ENCODE assay signal across 8 mouse cellular contexts in the genomic region with DNA sequence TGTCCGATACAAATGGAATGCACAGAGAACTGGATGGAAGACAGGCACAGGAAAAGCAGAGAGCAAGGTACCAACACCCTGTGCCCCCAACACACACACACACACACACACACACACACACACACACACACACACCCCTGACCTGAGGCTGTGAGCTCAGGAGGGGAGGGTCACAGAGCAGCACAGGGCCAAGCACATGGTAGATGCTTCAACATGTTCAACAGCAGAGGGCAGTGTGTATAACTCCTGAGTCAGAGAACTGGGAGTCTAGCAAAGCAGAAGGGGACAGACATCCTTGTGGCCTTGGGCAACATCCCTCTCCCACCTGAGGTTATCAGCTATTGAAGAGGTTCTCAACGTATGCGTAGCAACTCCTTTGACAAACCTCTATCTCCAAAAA. TPM values are rescaled to one million over a fixed set of nuclear protein-coding genes. Genes with fewer than 3 reads are reported as not detected.
DNase-seq lines count a peak whose midpoint lies in the region; ATAC-seq and TF ChIP-seq lines count a peak whose summit lies in the region.
"Had no signal": no experiment of that assay in that cellular context is flagged by ENCODE, and none has a peak within 500 bp of the region (broad histone marks: within the 10 kb centered on the region; RNA-seq: fewer than 3 reads in every experiment).

No protein-coding gene starts in this region.

- no peak overlapping the region for H3K9ac ChIP-seq in liver, embryonic 15.5 days

- peak; percentile 34; the same call in 1 of the 2 replicates for ATAC-seq in liver, embryonic 15.5 days (ENCODE audit: insufficient read depth)

- peak; percentile 75 for TF ChIP-seq CTCF in layer of hippocampus, adult 2 months (conservative IDR thresholded peaks at IDR 0.05)
- peak; percentile 25; the same call in 1 of the 2 replicates for TF ChIP-seq CTCF in small intestine, adult 2 months (IDR thresholded peaks at IDR 0.05; ENCODE audit: extremely low read depth, insufficient read length, insufficient replicate concordance, low read depth, low read length)

- H3K27me3 ChIP-seq in liver, embryonic 15.5 days = no peaks in the 10 kb centered on the region
- no peaks in the 10 kb centered on the region for H3K27me3 ChIP-seq in small intestine, adult 2 months (ENCODE audit: control insufficient read depth, insufficient read depth, low read length)

- no peaks in the 10 kb centered on the region for H3K36me3 ChIP-seq in liver, embryonic 15.5 days (replicated peaks)
- H3K36me3 ChIP-seq in small intestine, adult 2 months (ENCODE audit: control insufficient read depth, insufficient read depth, low read length) = 0 out of 2 replicates have a peak, but pooled peaks cover 2% of the 10 kb centered on the region

- H3K4me1 ChIP-seq in liver, embryonic 15.5 days (replicated peaks) = no peaks in the 10 kb centered on the region
- H3K4me1 ChIP-seq in small intestine, adult 2 months (ENCODE audit: control insufficient read depth, insufficient read depth, insufficient read length, low read length) = no peaks in the 10 kb centered on the region

- H3K27ac ChIP-seq in layer of hippocampus, adult 2 months = no peak overlapping the region
- no peak overlapping the region for H3K27ac ChIP-seq in liver, embryonic 15.5 days (replicated peaks)
- H3K27ac ChIP-seq in small intestine, adult 2 months (ENCODE audit: insufficient read depth, low read depth, low read length) = no peak overlapping the region

- WGBS in liver, embryonic 15.5 days (ENCODE audit: insufficient replicate concordance) = 52% methylated on average over 3 of the region's 3 CpGs
- WGBS in small intestine, adult 2 months = 76% methylated on average over 3 of the region's 3 CpGs

- H3K4me3 ChIP-seq in layer of hippocampus, adult 2 months = no peak overlapping the region
- no peak overlapping the region for H3K4me3 ChIP-seq in liver, embryonic 15.5 days (replicated peaks)
- H3K4me3 ChIP-seq in small intestine, adult 2 months (ENCODE audit: low read depth, low read length) = no peak overlapping the region
- H3K4me3 ChIP-seq: erythroblast, embryonic 14.5 days had no signal

- TF ChIP-seq POLR2A in small intestine, adult 2 months (IDR thresholded peaks at IDR 0.05; ENCODE audit: low read depth, low read length) = no peak

- H3K9me3 ChIP-seq in liver, embryonic 15.5 days (replicated peaks) = no peaks in the 10 kb centered on the region

- DNase-seq in layer of hippocampus, adult 2 months (ENCODE audit: low spot score in 2 of 2) = peak in 1 of 2 experiments; percentile 32
- DNase-seq in layer of hippocampus, postnatal 36 days = no peak
- peak; percentile 62 for DNase-seq in adipocyte (ENCODE audit: low spot score)
- DNase-seq in forelimb bud, embryonic 11.5 days (ENCODE audit: low read depth, low spot score) = peak; percentile 38
- DNase-seq in frontal cortex, postnatal 36 days (ENCODE audit: low spot score in 2 of 2) = no peak

- H3K4me2 ChIP-seq in liver, embryonic 15.5 days = no peak overlapping the region

RNA-seq across cellular contexts. Expression of gene Katnb1, which starts 32.8 kb away (rescaled TPM):
- total RNA-seq in layer of hippocampus, adult 2 months (2021) = 10 to 100 TPM; 33.9 to 45.9 TPM
- total RNA-seq in layer of hippocampus, postnatal 36 days (2021) = 10 to 100 TPM; 36.0 to 40.4 TPM
- 9.6 and 12.0 TPM in 2 replicates for polyA plus RNA-seq in liver, embryonic 15.5 days (2015; fragmentation: Nextera tagmentation; extraction: Ambion mirVana)
- 7.9 and 17.7 TPM in 2 replicates for polyA plus RNA-seq in small intestine, adult 2 months (2012; rRNA removed)

RNA-seq across cellular contexts. Expression of gene Drc7, which starts 58.8 kb away (rescaled TPM):
- total RNA-seq in layer of hippocampus, adult 2 months (2021) = 1 to 10 TPM; 1.0 to 2.2 TPM
- 1 to 10 TPM; 1.1 to 2.7 TPM for total RNA-seq in layer of hippocampus, postnatal 36 days (2021)
- polyA plus RNA-seq in liver, embryonic 15.5 days (2015; fragmentation: Nextera tagmentation; extraction: Ambion mirVana) = 0.35 and 0.39 TPM in 2 replicates
- polyA plus RNA-seq in small intestine, adult 2 months (2012; rRNA removed) = not detected in 2 replicates
- polyA plus RNA-seq: erythroblast, embryonic 14.5 days had no signal

Comparison
In these comparisons a context has a peak if more than half of its experiments do, and no peak if none do; other contexts are left out.
1. DNase-seq: peak in adipocyte (single experiment) and forelimb bud, embryonic 11.5 days (single experiment); none in layer of hippocampus, postnatal 36 days (0 of 2) and frontal cortex, postnatal 36 days (0 of 2).